Mouse (Mus musculus): ENCODE measurements around the gene Pfkfb1. TPM values are rescaled to one million over a fixed set of nuclear protein-coding genes. Genes with fewer than 3 reads are reported as not detected.

The Pfkfb1 gene
- 2.8 and 4.1 TPM in 2 replicates for polyA plus RNA-seq (2015; fragmentation: Nextera tagmentation; extraction: Ambion mirVana)

- Histone ChIP-seq H3K27ac (peak within 1 kb of the TSS; percentile 87), H3K9me3 (no peaks in the 10 kb centered on the region), H3K4me2 (peak within 1 kb of the TSS; percentile 50), H3K36me3 (peaks cover 15% of the 10 kb centered on the region; the same call in 1 of the 2 replicates), H3K4me3 (peak within 1 kb of the TSS; percentile 55), H3K9ac (peak within 1 kb of the TSS; percentile 50), H3K27me3 (peaks cover 20% of the 10 kb centered on the region; the same call in 1 of the 2 replicates), H3K4me1 (no peaks in the 10 kb centered on the region)
- ATAC-seq (ENCODE audit: insufficient number of reproducible peaks, low FRiP score, low TSS enrichment, low read depth) = peak; percentile 85
- 15% methylated on average over 35 of the region's 35 CpGs for WGBS
Measured at GRCm38 (mm10) chrX:150588023-150588764, at the start of gene Pfkfb1. TSS of gene Pfkfb1 (plus strand) at chrX:150588229.

- no peaks in the 10 kb centered on the region for H3K36me3 ChIP-seq
- ATAC-seq (ENCODE audit: insufficient number of reproducible peaks, low FRiP score, low TSS enrichment, low read depth) = no peak
- no peak overlapping the region for H3K27ac ChIP-seq
- no peak overlapping the region for H3K4me3 ChIP-seq
- H3K9ac ChIP-seq = no peak overlapping the region
- 83% methylated on average over 2 of the region's 2 CpGs for WGBS
- no peaks in the 10 kb centered on the region for H3K4me1 ChIP-seq
- H3K27me3 ChIP-seq = no peaks in the 10 kb centered on the region
- H3K4me2 ChIP-seq = no peak overlapping the region
- no peaks in the 10 kb centered on the region for H3K9me3 ChIP-seq
Measured at GRCm38 (mm10) chrX:150540111-150540510, 47.9 kb upstream of the Pfkfb1 start.

GRCm38 (mm10) chrX:150541684-150542083, 46.3 kb upstream of the Pfkfb1 start:
- H3K9me3 ChIP-seq = no peaks in the 10 kb centered on the region
- no peaks in the 10 kb centered on the region for H3K36me3 ChIP-seq
- no peaks in the 10 kb centered on the region for H3K4me1 ChIP-seq
- no peak for ATAC-seq (ENCODE audit: insufficient number of reproducible peaks, low FRiP score, low TSS enrichment, low read depth)
- no peak overlapping the region for H3K4me3 ChIP-seq
- H3K9ac ChIP-seq = no peak overlapping the region
- H3K27me3 ChIP-seq = no peaks in the 10 kb centered on the region
- H3K4me2 ChIP-seq = no peak overlapping the region
- no peak overlapping the region for H3K27ac ChIP-seq

- no peak for ATAC-seq (ENCODE audit: insufficient number of reproducible peaks, low FRiP score, low TSS enrichment, low read depth)
- Histone ChIP-seq H3K4me1 (no peaks in the 10 kb centered on the region), H3K9ac (no peak within 1 kb of the TSS), H3K4me3 (no peak within 1 kb of the TSS), H3K27ac (no peak within 1 kb of the TSS), H3K4me2 (no peak within 1 kb of the TSS), H3K36me3 (no peaks in the 10 kb centered on the region), H3K9me3 (no peaks in the 10 kb centered on the region), H3K27me3 (0 out of 2 replicates have a peak, but pooled peaks cover 4% of the 10 kb centered on the region)
- 44% methylated on average over 5 of the region's 5 CpGs for WGBS
Measured at GRCm38 (mm10) chrX:150547239-150547638, 40.8 kb upstream of the Pfkfb1 start, which contains the start of gene Alas2. TSS of gene Alas2 (plus strand) at chrX:150547375.

GRCm38 (mm10) chrX:150549639-150550038, 38.4 kb upstream of the Pfkfb1 start:
- Histone ChIP-seq H3K9ac (no peak overlapping the region), H3K4me2 (no peak overlapping the region), H3K4me1 (no peaks in the 10 kb centered on the region), H3K27me3 (peaks cover 4% of the 10 kb centered on the region; the same call in 1 of the 2 replicates), H3K27ac (no peak overlapping the region), H3K9me3 (no peaks in the 10 kb centered on the region), H3K4me3 (no peak overlapping the region), H3K36me3 (no peaks in the 10 kb centered on the region)
- ATAC-seq (ENCODE audit: insufficient number of reproducible peaks, low FRiP score, low TSS enrichment, low read depth) = no peak
- 86% methylated on average over 3 of the region's 3 CpGs for WGBS

- no peak overlapping the region for H3K4me2 ChIP-seq
- H3K4me3 ChIP-seq = no peak overlapping the region
- H3K27ac ChIP-seq = no peak overlapping the region
- H3K9me3 ChIP-seq = no peaks in the 10 kb centered on the region
- H3K36me3 ChIP-seq = no peaks in the 10 kb centered on the region
- 91% methylated on average over 2 of the region's 2 CpGs for WGBS
- peaks cover 4% of the 10 kb centered on the region; the same call in 1 of the 2 replicates for H3K27me3 ChIP-seq
- no peak overlapping the region for H3K9ac ChIP-seq
- no peak for ATAC-seq (ENCODE audit: insufficient number of reproducible peaks, low FRiP score, low TSS enrichment, low read depth)
- no peaks in the 10 kb centered on the region for H3K4me1 ChIP-seq
Measured at GRCm38 (mm10) chrX:150551986-150552385, 36.0 kb upstream of the Pfkfb1 start.

GRCm38 (mm10) chrX:150554032-150554431, 34.0 kb upstream of the Pfkfb1 start:
- 88% methylated on average over 3 of the region's 3 CpGs for WGBS
- peaks cover 4% of the 10 kb centered on the region; the same call in 1 of the 2 replicates for H3K27me3 ChIP-seq

GRCm38 (mm10) chrX:150564644-150565357, 23.2 kb upstream of the Pfkfb1 start:
- no peak overlapping the region for H3K27ac ChIP-seq
- H3K9me3 ChIP-seq = no peaks in the 10 kb centered on the region
- H3K4me2 ChIP-seq = no peak overlapping the region
- H3K4me1 ChIP-seq = no peaks in the 10 kb centered on the region
- H3K36me3 ChIP-seq = no peaks in the 10 kb centered on the region
- no peak for ATAC-seq (ENCODE audit: insufficient number of reproducible peaks, low FRiP score, low TSS enrichment, low read depth)
- WGBS = 85% methylated on average over 12 of the region's 12 CpGs
- no peak overlapping the region for H3K9ac ChIP-seq
- peaks cover 10% of the 10 kb centered on the region; the same call in 1 of the 2 replicates for H3K27me3 ChIP-seq
- H3K4me3 ChIP-seq = no peak overlapping the region

More at GRCm38 (mm10) chrX:150554032-150554431, 34.0 kb upstream of the Pfkfb1 start:
- Histone ChIP-seq H3K4me1 (no peaks in the 10 kb centered on the region), H3K4me3 (no peak overlapping the region), H3K36me3 (no peaks in the 10 kb centered on the region), H3K27ac (no peak overlapping the region), H3K4me2 (no peak overlapping the region), H3K9ac (no peak overlapping the region), H3K9me3 (no peaks in the 10 kb centered on the region)
- no peak for ATAC-seq (ENCODE audit: insufficient number of reproducible peaks, low FRiP score, low TSS enrichment, low read depth)

- Histone ChIP-seq H3K4me3 (no peak overlapping the region), H3K9ac (no peak overlapping the region), H3K27ac (no peak overlapping the region), H3K9me3 (no peaks in the 10 kb centered on the region), H3K27me3 (0 out of 2 replicates have a peak, but pooled peaks cover 9% of the 10 kb centered on the region), H3K4me2 (no peak overlapping the region), H3K4me1 (no peaks in the 10 kb centered on the region), H3K36me3 (peaks cover 21% of the 10 kb centered on the region)
- ATAC-seq (ENCODE audit: insufficient number of reproducible peaks, low FRiP score, low TSS enrichment, low read depth) = no peak
Measured at GRCm38 (mm10) chrX:150581921-150582320, 6.1 kb upstream of the Pfkfb1 start.

GRCm38 (mm10) chrX:150585116-150585515, 2.9 kb upstream of the Pfkfb1 start:
- peaks cover 21% of the 10 kb centered on the region for H3K36me3 ChIP-seq

GRCm38 (mm10) chrX:150589696-150590095, 1.7 kb downstream of the Pfkfb1 start, which contains the start of gene Apex2:
TSS of gene Apex2 (minus strand) at chrX:150589868.
- Histone ChIP-seq H3K9me3 (no peaks in the 10 kb centered on the region), H3K27ac (no peak within 1 kb of the TSS), H3K9ac (no peak within 1 kb of the TSS), H3K36me3 (peaks cover 12% of the 10 kb centered on the region; the same call in 1 of the 2 replicates), H3K27me3 (peaks cover 19% of the 10 kb centered on the region; the same call in 1 of the 2 replicates), H3K4me2 (no peak within 1 kb of the TSS; the same call in 1 of the 2 replicates), H3K4me1 (no peaks in the 10 kb centered on the region), H3K4me3 (peak within 1 kb of the TSS; percentile 55)
- 59% methylated on average over 5 of the region's 5 CpGs for WGBS
- ATAC-seq (ENCODE audit: insufficient number of reproducible peaks, low FRiP score, low TSS enrichment, low read depth) = no peak

More at GRCm38 (mm10) chrX:150585116-150585515, 2.9 kb upstream of the Pfkfb1 start:
- Histone ChIP-seq H3K27me3 (peaks cover 14% of the 10 kb centered on the region; the same call in 1 of the 2 replicates), H3K27ac (no peak overlapping the region), H3K4me3 (no peak overlapping the region), H3K9me3 (no peaks in the 10 kb centered on the region), H3K9ac (no peak overlapping the region), H3K4me2 (no peak overlapping the region), H3K4me1 (no peaks in the 10 kb centered on the region)
- no peak for ATAC-seq (ENCODE audit: insufficient number of reproducible peaks, low FRiP score, low TSS enrichment, low read depth)
- 91% methylated on average over 8 of the region's 8 CpGs for WGBS

Measured in limb, embryonic 15.5 days (tissue).